Mouse (Mus musculus) spleen, postnatal 4 days (tissue): ENCODE measurements around the gene Eras.
A peak's percentile ranks its signal among the peaks of the same experiment; 100 is the strongest.
"Not testable (repeated sequence)": the region's sequence is repeated elsewhere in the genome, so short reads cannot be mapped to it uniquely, and the experiment has no call there.

Experiments
- DNase-seq, 2 experiments: peaks; one replicate each; pipeline ENCODE4 v3.0.0; 2022; ENCODE audit warnings: low spot score in 2 of 2

Gene Eras

GRCm38 (mm10) chrX:7928270-7928790 lies at the start of gene Eras:
Gene Eras, minus strand, starts transcription at chrX:7928607.
- no peak for DNase-seq

- DNase-seq: no peak
Measured at GRCm38 (mm10) chrX:7977892-7978291, 49.5 kb upstream of the Eras start, which contains the start of gene Gata1. Gene Gata1, minus strand, starts transcription at chrX:7978071.

GRCm38 (mm10) chrX:7971292-7971691 lies 42.9 kb upstream of the Eras start:
- peak; percentile 82 to 84 for DNase-seq

- no peak for DNase-seq
Measured at GRCm38 (mm10) chrX:7968899-7969298, 40.5 kb upstream of the Eras start.

GRCm38 (mm10) chrX:7968226-7968625 lies 39.8 kb upstream of the Eras start:
- peak; percentile 45 to 70 for DNase-seq

GRCm38 (mm10) chrX:7967596-7968201 lies 39.3 kb upstream of the Eras start:
- DNase-seq: peak; percentile 74 to 76

- DNase-seq: no peak
Measured at GRCm38 (mm10) chrX:7966161-7966560, 37.8 kb upstream of the Eras start.

GRCm38 (mm10) chrX:7963829-7964626 lies 35.6 kb upstream of the Eras start:
- no peak for DNase-seq

GRCm38 (mm10) chrX:7958868-7959267 lies 30.5 kb upstream of the Eras start:
- no peak for DNase-seq

GRCm38 (mm10) chrX:7950091-7950490 lies 21.7 kb upstream of the Eras start:
- no peak for DNase-seq

GRCm38 (mm10) chrX:7947900-7948492 lies 19.6 kb upstream of the Eras start:
- peak; percentile 86 to 88 for DNase-seq

- DNase-seq: no peak
Measured at GRCm38 (mm10) chrX:7947108-7947899, 18.9 kb upstream of the Eras start, which contains the start of gene Hdac6. Gene Hdac6, minus strand, starts transcription at chrX:7947889.

GRCm38 (mm10) chrX:7945618-7946017 lies 17.2 kb upstream of the Eras start:
- DNase-seq: no peak

GRCm38 (mm10) chrX:7937667-7938066 lies 9.3 kb upstream of the Eras start:
- DNase-seq: no peak

- DNase-seq: no peak
Measured at GRCm38 (mm10) chrX:7936874-7937273, 8.5 kb upstream of the Eras start.

GRCm38 (mm10) chrX:7927116-7927515 lies 1.3 kb downstream of the Eras start:
- no peak for DNase-seq

- DNase-seq: no peak
Measured at GRCm38 (mm10) chrX:7926266-7926665, 2.1 kb downstream of the Eras start.

- DNase-seq: no peak
Measured at GRCm38 (mm10) chrX:7922032-7922431, 6.4 kb downstream of the Eras start.

- no peak for DNase-seq
Measured at GRCm38 (mm10) chrX:7919601-7920383, 8.6 kb downstream of the Eras start, which contains the start of gene Pcsk1n. Gene Pcsk1n, plus strand, starts transcription at chrX:7919822.

- DNase-seq: not testable (repeated sequence)
Measured at GRCm38 (mm10) chrX:7917960-7918359, 10.4 kb downstream of the Eras start.

- peak in 1 of 2 experiments; percentile 20 for DNase-seq
Measured at GRCm38 (mm10) chrX:7915669-7916068, 12.7 kb downstream of the Eras start.
